Mouse (Mus musculus) urinary bladder, postnatal 36 days (tissue): ENCODE measurements around the gene Coro7.
A peak's percentile ranks its signal among the peaks of the same experiment; 100 is the strongest.
"Not testable (repeated sequence)": the region's sequence is repeated elsewhere in the genome, so short reads cannot be mapped to it uniquely, and the experiment has no call there.

Experiments
- DNase-seq, 2 experiments: peaks; one replicate each; pipeline ENCODE4 v3.0.0; 2022; ENCODE audit warnings: low spot score in 2 of 2, mixed read lengths in 1 of 2

The Coro7 gene

GRCm38 (mm10) chr16:4679121-4680018 lies at the start of gene Coro7:
TSS of gene Coro7 (minus strand) at chr16:4679777.
- peak; percentile 81 to 90 for DNase-seq

DNA sequence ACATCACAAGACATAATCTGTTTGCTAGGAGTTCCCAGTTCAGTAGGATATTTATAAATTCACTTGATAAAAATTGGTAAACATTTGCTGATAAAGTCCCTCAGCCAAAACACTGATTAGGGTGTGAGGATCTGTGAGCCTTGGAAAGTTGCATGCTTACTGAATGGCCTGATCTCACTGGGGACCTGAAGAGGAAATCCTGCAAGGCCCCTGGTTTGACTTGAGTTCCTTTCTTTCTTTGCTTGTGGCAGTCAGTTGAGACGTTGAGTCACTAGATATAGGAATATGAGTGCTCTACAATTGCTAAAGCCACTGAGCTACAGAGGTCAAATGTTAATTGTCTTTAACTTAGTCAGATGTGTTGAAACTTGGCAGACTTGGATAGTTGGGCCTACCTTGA lies 48.4 kb upstream of the Coro7 start:
- DNase-seq, result no peak

DNA sequence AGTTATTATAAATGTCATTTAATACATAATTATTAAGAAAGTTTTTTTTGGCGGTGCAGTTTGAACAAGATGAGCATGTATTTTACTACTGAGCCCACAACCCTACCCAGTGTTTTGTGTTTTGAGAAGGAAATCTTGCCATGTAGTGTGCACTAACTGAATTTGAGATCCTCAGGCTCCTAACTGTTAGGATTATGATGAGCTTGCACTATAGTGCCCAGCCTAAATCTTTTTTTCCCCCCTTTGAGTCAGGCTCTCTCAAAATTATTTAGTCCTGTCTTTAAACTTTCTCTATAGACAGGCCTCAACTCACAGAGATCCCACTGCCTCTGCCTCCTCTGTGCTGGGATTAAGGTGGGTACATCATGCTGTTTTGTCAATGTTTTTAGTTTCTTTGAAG lies 47.9 kb upstream of the Coro7 start:
- no peak for DNase-seq

DNA sequence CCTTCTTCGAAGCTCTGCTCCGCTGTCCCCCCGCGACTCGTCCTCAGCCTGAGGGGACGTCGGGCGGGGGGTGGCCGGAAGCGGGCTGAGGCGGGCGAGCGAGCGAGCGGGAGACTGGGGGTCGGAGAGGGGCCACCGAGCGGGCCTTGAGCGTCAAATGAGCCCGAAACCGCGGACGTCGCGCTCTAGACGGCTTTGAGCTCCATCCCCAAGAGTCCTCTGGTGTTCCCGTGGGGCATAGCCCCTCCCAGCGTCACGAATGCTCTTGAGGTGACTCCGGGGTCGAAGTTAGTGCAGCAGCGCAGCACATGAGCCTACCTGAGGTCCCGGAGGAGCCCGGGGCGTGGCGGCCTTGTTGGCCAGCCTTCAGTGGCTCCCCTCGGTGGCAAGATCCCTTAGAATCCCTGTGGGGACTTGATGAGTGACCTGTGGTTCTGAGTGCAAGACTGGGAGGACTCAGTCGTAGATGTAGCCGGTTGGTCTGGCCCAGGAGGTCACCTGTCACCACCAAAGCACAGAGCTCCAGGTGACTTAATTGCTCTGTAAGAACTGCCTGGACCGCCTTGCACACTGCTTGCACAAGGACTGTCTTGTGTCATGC lies 47.1 kb upstream of the Coro7 start:
- peak in 1 of 2 experiments; percentile 29 for DNase-seq

DNA sequence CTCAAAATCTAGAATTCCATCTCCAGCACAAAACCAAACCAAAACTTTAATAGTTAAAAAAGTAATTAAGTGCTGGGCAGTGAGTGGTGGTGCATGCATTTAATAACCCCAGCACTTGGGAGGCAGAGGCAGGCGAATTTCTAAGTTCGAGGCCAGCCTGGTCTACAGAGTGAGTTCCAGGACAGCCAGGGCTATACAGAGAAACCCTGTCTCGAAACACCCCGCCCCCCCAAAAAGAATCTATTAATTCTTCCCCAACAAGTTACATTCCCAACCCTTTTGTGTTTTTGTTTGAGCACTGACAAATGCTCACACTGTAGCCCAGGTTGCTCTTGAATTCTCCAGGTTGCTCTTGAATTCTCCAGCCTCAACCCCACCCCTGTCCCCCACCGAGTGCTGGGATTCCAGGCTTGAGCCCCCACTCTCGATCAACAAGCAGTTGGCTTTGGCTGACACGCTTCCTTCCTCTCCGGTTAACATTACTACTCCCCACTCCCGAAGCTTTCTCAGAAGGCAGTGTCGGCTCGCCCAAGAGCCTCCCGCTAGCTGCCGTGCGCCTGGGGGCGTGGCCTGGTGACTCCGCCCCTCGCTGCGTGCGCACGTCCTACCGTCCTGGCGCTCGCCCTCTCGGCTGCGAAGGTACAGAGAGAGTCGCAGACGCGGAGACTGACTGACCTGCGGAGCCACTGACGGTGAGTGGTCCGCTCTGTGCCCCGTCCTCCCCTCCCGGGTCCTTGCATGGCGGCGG lies 46.4 kb upstream of the Coro7 start, which contains the start of gene Hmox2:
Hmox2 (plus strand) TSS at position 582 of the 748 bp plus-strand sequence.
- peak; percentile 94 to 95 for DNase-seq

- DNase-seq, result no peak
Observed at GRCm38 (mm10) chr16:4725266-4725665, 45.7 kb upstream of the Coro7 start.

GRCm38 (mm10) chr16:4722915-4723209 lies 43.3 kb upstream of the Coro7 start:
- DNase-seq, result no peak

GRCm38 (mm10) chr16:4722128-4722914 lies 42.7 kb upstream of the Coro7 start:
- no peak for DNase-seq

DNA sequence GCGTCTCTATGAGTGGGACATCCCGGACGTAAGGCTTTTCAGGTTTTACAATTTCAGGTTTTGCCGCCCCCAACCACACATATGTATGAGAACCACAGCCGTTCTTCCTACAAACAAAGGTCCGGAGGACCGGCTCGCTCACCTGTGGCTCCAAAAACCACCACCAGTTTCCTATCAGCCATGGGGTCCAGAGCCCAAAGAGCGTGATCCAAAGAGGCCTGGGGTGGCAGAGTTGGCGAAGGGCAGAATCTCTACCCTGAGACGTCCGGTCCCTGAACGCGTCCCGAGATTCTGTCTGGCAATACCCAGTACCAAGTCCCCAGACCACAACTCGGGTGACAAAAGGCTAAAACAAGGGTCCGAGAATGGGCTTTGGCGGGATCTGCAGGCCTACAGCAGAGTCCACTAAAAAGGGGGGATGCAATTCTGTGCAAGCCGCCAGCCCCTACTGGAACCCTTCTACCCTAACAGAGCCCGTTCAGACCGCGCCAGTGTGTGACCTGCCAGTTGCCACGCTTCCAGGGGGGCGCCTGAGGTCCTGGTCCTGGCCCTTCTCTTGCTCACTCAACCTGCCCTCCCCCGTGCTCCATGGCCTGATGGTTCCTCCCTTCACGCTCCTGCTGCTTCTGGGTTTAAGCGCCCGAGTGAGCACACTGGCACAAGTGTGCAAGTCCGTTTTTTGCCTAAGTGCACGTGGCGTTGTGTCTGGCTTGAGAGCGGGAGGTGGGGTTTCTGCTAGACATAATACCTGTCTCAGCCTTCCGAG lies 39.4 kb upstream of the Coro7 start, which contains the start of gene Nmral1:
Nmral1 (minus strand) TSS at position 604 of the 766 bp plus-strand sequence.
- DNase-seq, result peak; percentile 26 to 54

- DNase-seq, result no peak
Observed at GRCm38 (mm10) chr16:4717866-4718265, 38.3 kb upstream of the Coro7 start.

- no peak for DNase-seq
Observed at GRCm38 (mm10) chr16:4713861-4714710, 34.5 kb upstream of the Coro7 start.

DNA sequence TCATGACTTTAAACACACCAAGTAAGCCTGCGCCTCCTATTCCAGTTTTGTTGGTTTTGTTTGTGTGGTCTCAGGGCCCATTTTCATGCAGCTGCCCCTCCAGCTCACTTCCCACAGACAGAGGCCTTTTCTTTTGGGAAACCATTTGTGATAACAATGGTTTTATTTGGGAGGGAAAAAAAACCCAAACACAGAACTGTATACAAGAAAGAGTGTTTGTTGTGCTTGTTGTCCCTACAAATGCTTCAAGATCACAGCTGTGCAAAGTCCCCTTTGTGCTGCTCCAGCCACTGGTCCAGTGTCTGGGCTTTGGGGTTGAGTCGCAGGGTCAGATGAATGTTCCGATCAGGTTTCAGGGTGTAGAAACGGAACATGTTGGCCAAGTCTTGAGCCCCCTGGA lies 31.6 kb upstream of the Coro7 start:
- DNase-seq, result no peak

DNA sequence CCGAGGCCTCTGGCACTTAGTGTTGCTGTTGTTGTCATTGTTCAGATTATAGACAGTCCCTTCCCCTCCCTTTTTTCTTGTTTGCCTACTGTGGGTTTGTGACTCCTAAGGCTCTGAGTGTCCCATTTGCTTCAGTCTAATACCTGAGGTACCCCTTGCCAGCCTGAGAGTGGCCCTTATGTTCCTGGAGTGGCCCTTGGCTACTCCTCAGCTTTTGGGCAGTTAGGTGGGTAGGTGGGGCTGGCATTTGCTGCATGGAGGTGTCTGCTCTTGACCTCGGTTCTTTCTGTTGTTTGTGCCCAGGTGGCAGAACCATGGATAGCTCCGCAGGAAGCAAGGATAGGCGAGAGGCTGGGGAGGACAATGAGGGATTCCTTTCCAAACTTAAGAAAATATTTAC lies 26.0 kb upstream of the Coro7 start:
- DNase-seq, result no peak

DNA sequence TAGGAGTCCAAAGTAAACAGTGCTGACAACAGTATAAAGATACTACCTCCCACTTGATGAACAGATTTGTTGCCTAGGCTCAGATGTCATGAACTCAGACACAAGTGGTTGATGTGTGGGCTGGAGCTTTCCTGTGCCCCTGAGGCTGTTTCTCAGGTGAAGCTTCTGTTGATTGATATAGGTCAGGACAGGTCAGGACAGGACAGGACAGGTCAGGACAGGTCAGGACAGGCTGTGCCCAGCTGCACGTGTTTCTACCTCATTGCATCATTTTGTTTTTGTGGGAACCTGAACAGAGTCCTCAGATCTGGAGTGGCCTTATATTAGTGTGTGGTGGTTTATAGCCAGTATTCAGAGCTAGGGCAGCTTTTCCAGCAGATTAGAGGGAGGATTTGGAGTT lies 23.1 kb upstream of the Coro7 start:
- no peak for DNase-seq

GRCm38 (mm10) chr16:4701211-4701610 lies 21.6 kb upstream of the Coro7 start:
- DNase-seq, result no peak

GRCm38 (mm10) chr16:4689371-4689770 lies 9.8 kb upstream of the Coro7 start:
- DNase-seq, result not testable (repeated sequence)

- peak in 1 of 2 experiments; percentile 6 for DNase-seq
Observed at GRCm38 (mm10) chr16:4684457-4684791, 4.8 kb upstream of the Coro7 start.

DNA sequence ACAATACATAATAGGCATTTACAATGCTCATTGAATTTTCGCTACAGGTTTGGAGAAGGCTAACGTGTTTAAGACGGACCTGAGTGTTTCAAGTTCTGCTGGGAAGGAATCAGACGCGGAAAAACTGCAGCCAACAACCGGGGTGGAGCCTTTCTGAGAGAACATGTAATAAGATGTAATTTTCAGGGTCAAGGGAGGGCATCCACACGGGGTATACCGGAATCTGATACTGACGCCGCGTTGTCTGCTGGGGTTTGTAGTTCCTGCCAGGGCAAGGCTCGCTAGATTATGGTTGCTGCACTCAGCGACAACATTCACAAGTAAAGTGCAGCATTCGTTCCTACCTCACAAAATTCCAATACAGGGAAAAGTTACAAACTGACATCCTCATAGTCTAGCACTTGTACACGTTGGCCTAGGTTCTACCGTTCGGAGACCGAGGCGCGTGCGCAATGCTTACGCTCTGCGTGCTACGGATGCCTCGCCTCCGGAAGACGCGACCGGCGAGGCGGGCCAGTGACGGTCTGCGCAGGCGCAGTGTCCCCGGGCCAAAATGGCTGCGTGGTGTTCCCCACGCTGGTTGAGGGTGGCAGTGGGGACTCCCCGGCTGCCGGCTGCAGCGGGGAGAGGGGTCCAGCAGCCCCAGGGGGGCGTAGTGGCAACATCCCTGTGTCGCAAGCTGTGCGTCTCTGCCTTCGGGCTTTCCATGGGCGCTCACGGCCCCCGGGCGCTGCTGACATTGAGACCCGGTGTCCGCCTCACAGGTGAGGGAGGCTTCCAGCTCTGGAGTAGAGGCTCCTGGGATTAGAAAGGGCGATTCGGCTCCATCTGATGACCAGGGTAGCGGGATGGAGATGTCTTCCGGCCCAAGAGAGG lies 4.2 kb upstream of the Coro7 start:
- DNase-seq, result peak; percentile 94 to 95

DNA sequence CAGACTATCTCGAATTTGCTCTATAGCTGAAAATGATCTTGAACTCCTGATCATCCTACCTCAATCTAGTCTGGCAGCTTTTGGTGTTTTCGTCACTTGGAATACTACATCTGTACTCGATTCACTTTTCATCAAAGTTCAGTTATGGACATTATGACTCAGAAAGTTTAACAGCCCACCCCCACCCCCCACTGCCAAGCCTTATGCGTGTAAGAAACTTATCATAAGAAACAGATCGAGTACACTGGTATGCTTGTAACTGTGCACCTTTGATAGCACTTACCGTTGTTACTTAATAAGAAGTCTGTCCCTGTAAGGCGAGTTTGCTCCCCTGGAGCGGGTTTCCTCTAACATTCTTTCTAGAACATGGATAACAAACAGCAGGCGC lies 3.6 kb upstream of the Coro7 start:
- DNase-seq, result no peak
